ENCODE assay signal across 8 mouse cellular contexts in the genomic region with DNA sequence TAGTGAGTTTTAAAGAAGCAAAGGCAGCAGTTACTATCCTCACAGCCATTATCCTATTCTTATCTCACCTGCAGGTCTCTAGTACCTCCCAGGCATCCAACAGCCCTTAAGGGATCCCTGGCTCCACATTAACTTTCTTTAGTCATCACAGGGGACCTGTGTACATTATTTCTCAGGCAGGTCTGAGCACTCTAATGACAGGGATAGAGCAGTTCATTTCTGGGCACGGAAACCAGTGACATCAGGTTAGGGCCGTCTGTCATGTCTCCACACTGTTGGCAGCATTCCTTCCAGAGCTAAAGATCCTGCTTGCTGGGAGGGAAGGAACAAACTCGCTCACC. TPM values are rescaled to one million over a fixed set of nuclear protein-coding genes. Genes with fewer than 3 reads are reported as not detected.
DNase-seq lines count a peak whose midpoint lies in the region; ATAC-seq lines count a peak whose summit lies in the region.

No protein-coding gene starts in this region.

- peak overlapping the region; percentile 77 for H3K4me2 ChIP-seq in heart, embryonic 13.5 days
- H3K4me2 ChIP-seq in hindbrain, embryonic 12.5 days (replicated peaks) = peak overlapping the region; percentile 69
- peak overlapping the region; percentile 77 for H3K4me2 ChIP-seq in midbrain, embryonic 12.5 days (replicated peaks)

- no peak for DNase-seq in heart, postnatal 4 days
- no peak for DNase-seq in right cerebral cortex, postnatal 4 days
- DNase-seq in left cerebral cortex, postnatal 36 days (ENCODE audit: low spot score in 2 of 2) = no peak
- no peak for DNase-seq in cerebellum, postnatal 14 days

- H3K36me3 ChIP-seq in heart, embryonic 13.5 days = 0 out of 2 replicates have a peak, but pooled peaks cover 7% of the 10 kb centered on the region
- H3K36me3 ChIP-seq in hindbrain, embryonic 12.5 days = no peaks in the 10 kb centered on the region
- no peaks in the 10 kb centered on the region for H3K36me3 ChIP-seq in midbrain, embryonic 12.5 days

- peaks cover 3% of the 10 kb centered on the region for H3K27me3 ChIP-seq in heart, embryonic 13.5 days (replicated peaks)
- H3K27me3 ChIP-seq in hindbrain, embryonic 12.5 days = no peaks in the 10 kb centered on the region
- H3K27me3 ChIP-seq in midbrain, embryonic 12.5 days = no peaks in the 10 kb centered on the region; the same call in 1 of the 2 replicates

- H3K9ac ChIP-seq in heart, embryonic 13.5 days = peak overlapping the region; percentile 68
- no peak overlapping the region; the same call in 1 of the 2 replicates for H3K9ac ChIP-seq in hindbrain, embryonic 12.5 days
- peak overlapping the region; percentile 65; the same call in 1 of the 2 replicates for H3K9ac ChIP-seq in midbrain, embryonic 12.5 days (replicated peaks)

- 0% methylated on average over 3 of the region's 3 CpGs for WGBS in heart, embryonic 13.5 days
- WGBS in hindbrain, embryonic 12.5 days = 2% methylated on average over 3 of the region's 3 CpGs
- 3% methylated on average over 3 of the region's 3 CpGs for WGBS in midbrain, embryonic 12.5 days

- H3K27ac ChIP-seq in heart, embryonic 13.5 days (replicated peaks) = no peak overlapping the region
- no peak overlapping the region for H3K27ac ChIP-seq in hindbrain, embryonic 12.5 days
- H3K27ac ChIP-seq in midbrain, embryonic 12.5 days (replicated peaks) = no peak overlapping the region

- no peaks in the 10 kb centered on the region for H3K9me3 ChIP-seq in heart, embryonic 13.5 days
- H3K9me3 ChIP-seq in hindbrain, embryonic 12.5 days (replicated peaks) = no peaks in the 10 kb centered on the region
- no peaks in the 10 kb centered on the region for H3K9me3 ChIP-seq in midbrain, embryonic 12.5 days

- intact Hi-C loops in left cerebral cortex, postnatal 36 days (cut with DNase I) = loop anchor here (1.0 to 5.0 kb wide), 2 partner anchors 54 to 443 kb away; no protein-coding TSS in a partner anchor

- H3K4me3 ChIP-seq in heart, embryonic 13.5 days = peak overlapping the region; percentile 78
- H3K4me3 ChIP-seq in hindbrain, embryonic 12.5 days = peak overlapping the region; percentile 82; the same call in 1 of the 2 replicates
- H3K4me3 ChIP-seq in midbrain, embryonic 12.5 days = peak overlapping the region; percentile 70

- peaks cover 11% of the 10 kb centered on the region for H3K4me1 ChIP-seq in heart, embryonic 13.5 days
- H3K4me1 ChIP-seq in hindbrain, embryonic 12.5 days = peaks cover 6% of the 10 kb centered on the region
- no peaks in the 10 kb centered on the region for H3K4me1 ChIP-seq in midbrain, embryonic 12.5 days

- peak; percentile 1; the same call in 1 of the 2 replicates for ATAC-seq in heart, embryonic 13.5 days (ENCODE audit: extremely low read depth, insufficient number of reproducible peaks, low FRiP score, low TSS enrichment)
- peak; percentile 24 for ATAC-seq in activated CD4-positive, CD25-positive, alpha-beta regulatory T cell, adult 4 months
- no peak; the same call in 1 of the 2 replicates for ATAC-seq in hindbrain, embryonic 12.5 days (ENCODE audit: low FRiP score)
- no peak for ATAC-seq in midbrain, embryonic 12.5 days (ENCODE audit: low FRiP score, low read depth)

RNA-seq across cellular contexts. Expression of gene Fbxo7, which starts 0.4 kb away (rescaled TPM):
- polyA plus RNA-seq in heart, embryonic 13.5 days (2015; fragmentation: Nextera tagmentation; extraction: Ambion mirVana) = 21.2 and 22.6 TPM in 2 replicates
- total RNA-seq in heart, postnatal 4 days (2021) = 10 to 100 TPM; 15.5 to 16.4 TPM
- 10 to 100 TPM; 43.0 to 47.5 TPM for polyA plus RNA-seq in activated CD4-positive, CD25-positive, alpha-beta regulatory T cell, adult 4 months (2017; shearing (Covaris generic))
- polyA plus RNA-seq in hindbrain, embryonic 12.5 days (2016; fragmentation: Nextera tagmentation; extraction: Ambion mirVana) = 17.2 and 19.0 TPM in 2 replicates
- 12.8 and 13.0 TPM in 2 replicates for polyA plus RNA-seq in midbrain, embryonic 12.5 days (2016; fragmentation: Nextera tagmentation; extraction: Ambion mirVana)
- total RNA-seq in left cerebral cortex, postnatal 36 days (2021) = 10 to 100 TPM; 25.5 to 29.0 TPM

RNA-seq across cellular contexts. Expression of gene Bpifc, which starts 9.7 kb away (rescaled TPM):
- polyA plus RNA-seq in heart, embryonic 13.5 days (2015; fragmentation: Nextera tagmentation; extraction: Ambion mirVana) = not detected in 2 replicates
- not detected for total RNA-seq in heart, postnatal 4 days (2021)
- polyA plus RNA-seq in activated CD4-positive, CD25-positive, alpha-beta regulatory T cell, adult 4 months (2017; shearing (Covaris generic)) = under 1 TPM in 1 of 2 experiments, not detected in 1; 0.17 TPM
- not detected in 2 replicates for polyA plus RNA-seq in hindbrain, embryonic 12.5 days (2016; fragmentation: Nextera tagmentation; extraction: Ambion mirVana)
- not detected in 2 replicates for polyA plus RNA-seq in midbrain, embryonic 12.5 days (2016; fragmentation: Nextera tagmentation; extraction: Ambion mirVana)
- under 1 TPM; 0.14 to 0.15 TPM for total RNA-seq in left cerebral cortex, postnatal 36 days (2021)

Comparison
In these comparisons a context has a peak if more than half of its experiments do, and no peak if none do; other contexts are left out.
1. ATAC-seq: peak in heart, embryonic 13.5 days (single experiment) and activated CD4-positive, CD25-positive, alpha-beta regulatory T cell, adult 4 months (single experiment); none in hindbrain, embryonic 12.5 days (single experiment) and midbrain, embryonic 12.5 days (single experiment).
2. Peak in every context shown above with its lines, with median percentiles within 50 percentile points of each other: H3K4me2 ChIP-seq and H3K4me3 ChIP-seq.